Mouse (Mus musculus) erythroblast, embryonic 14.5 days (primary cell): ENCODE results near the gene Fam240a.

Experiments
- GATA1 ChIP-seq: IDR thresholded peaks from 2 replicates; pipeline ENCODE4 v1.6.1; 2012; ENCODE audit warnings: low read length, inconsistent platforms, mixed read lengths
- TAL1 ChIP-seq: IDR thresholded peaks from 3 replicates; pipeline ENCODE4 v1.6.1; 2012; ENCODE audit warnings: low read length, inconsistent platforms, mixed read lengths

DNA sequence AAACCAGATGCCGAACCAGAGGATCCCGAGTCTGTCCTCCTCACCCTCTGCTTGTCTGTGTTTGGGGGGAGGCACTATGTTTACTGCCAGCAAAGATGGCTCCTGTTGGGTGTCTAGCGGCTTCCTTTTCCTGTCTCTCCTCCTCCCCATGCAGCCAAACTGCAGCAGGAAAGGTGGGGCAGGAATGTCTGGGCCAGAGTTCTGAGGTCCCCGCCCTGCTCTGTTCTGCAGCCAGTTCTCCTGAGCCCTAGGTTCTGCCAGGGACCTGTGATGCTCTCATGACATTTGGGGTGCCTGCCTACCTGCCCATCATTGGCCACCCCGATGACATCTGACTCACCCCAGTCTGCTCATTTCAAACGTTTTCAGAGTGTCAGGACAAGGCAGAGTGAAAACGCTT lies 34.7 kb downstream of the Fam240a start:
- TF ChIP-seq GATA1, result no peak
- no peak for TF ChIP-seq TAL1
